Mouse (Mus musculus) megakaryocyte, embryonic 14.5 days (primary cell): Measurements from ENCODE around the gene Agap1.

Experiments
- FLI1 ChIP-seq: IDR thresholded peaks from 2 replicates; pipeline ENCODE4 v1.6.1; 2012; ENCODE audit warnings: low read length, inconsistent platforms, mixed read lengths
- GATA1 ChIP-seq: IDR thresholded peaks from 3 replicates; pipeline ENCODE4 v1.6.1; 2012; ENCODE audit warnings: mixed read lengths, low read length, inconsistent platforms, borderline replicate concordance

DNA sequence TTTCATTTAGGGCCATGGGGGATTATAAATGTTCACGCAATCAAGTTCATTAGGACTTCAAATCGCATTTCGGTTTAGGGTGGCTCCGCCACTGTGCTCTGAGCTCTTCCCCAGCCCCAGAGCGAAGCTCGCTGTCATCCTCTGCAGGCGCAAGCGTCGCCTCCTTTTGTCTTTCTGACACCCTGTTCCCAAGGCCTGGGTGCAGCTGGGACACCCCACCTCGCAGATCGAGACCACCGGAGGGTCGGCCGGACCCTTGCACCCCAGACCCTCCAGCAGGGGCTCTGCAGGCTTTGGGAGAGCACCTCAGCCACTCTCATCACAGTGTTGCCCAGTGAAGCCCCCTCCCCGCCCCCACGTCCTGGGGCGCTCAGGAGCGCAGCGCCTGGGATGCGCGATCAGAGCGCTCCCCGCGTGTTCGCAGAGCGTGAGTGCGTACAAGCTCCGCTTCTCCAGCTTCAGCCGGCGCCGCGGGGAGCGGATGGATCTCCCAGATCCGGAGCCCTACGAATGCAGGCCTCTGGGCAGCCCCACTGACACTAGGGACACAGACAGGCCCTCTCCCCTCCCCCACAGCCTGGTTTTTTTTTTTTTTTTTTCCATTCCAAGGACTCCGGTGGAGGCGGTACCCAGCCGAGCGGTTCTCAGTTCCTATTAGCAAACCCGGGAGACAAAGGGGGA lies 487.2 kb downstream of the Agap1 start:
- no peak for TF ChIP-seq GATA1
- TF ChIP-seq FLI1: no peak
